Mouse (Mus musculus): ENCODE measurements at regions not wholly inside any gene's neighbourhood (a gene's known extent, or its start where the extent isn't known, plus 50 kb on each side); places are given as distances from the start of the nearest gene placed in this dataset.

GRCm38 (mm10) chr2:174584272-174584671, 59.1 kb upstream of the Zfp831 start:
- TF ChIP-seq POLR2A (IDR thresholded peaks at IDR 0.05; ENCODE audit: insufficient read depth, low read depth, low read length) (no peak), CTCF (IDR thresholded peaks at IDR 0.05; ENCODE audit: insufficient read depth, low read depth, low read length) (no peak)
